Mouse (Mus musculus): ENCODE measurements around the gene Cnot6.

The Cnot6 gene

GRCm38 (mm10) chr11:49713336-49714334, 1.1 kb upstream of the Cnot6 start:
- peak; percentile 37 for DNase-seq

- no peak for DNase-seq
These were observed 455 bp downstream of the Cnot6 start for GRCm38 (mm10) chr11:49711981-49712554.

GRCm38 (mm10) chr11:49710664-49711063, 1.9 kb downstream of the Cnot6 start:
- no peak for DNase-seq

- no peak for DNase-seq
These were observed 4.7 kb downstream of the Cnot6 start for GRCm38 (mm10) chr11:49707834-49708233.

- DNase-seq, result no peak
These were observed 7.7 kb downstream of the Cnot6 start for GRCm38 (mm10) chr11:49704804-49705203.

GRCm38 (mm10) chr11:49702014-49702413, 10.5 kb downstream of the Cnot6 start:
- DNase-seq, result no peak

GRCm38 (mm10) chr11:49699079-49699478, 13.4 kb downstream of the Cnot6 start:
- no peak for DNase-seq

GRCm38 (mm10) chr11:49697779-49698178, 14.7 kb downstream of the Cnot6 start:
- no peak for DNase-seq

- DNase-seq, result no peak
These were observed 16.1 kb downstream of the Cnot6 start for GRCm38 (mm10) chr11:49696472-49696871.

GRCm38 (mm10) chr11:49695695-49696094, 16.8 kb downstream of the Cnot6 start:
- no peak for DNase-seq

- DNase-seq, result no peak
These were observed 17.5 kb downstream of the Cnot6 start for GRCm38 (mm10) chr11:49695013-49695412.

- DNase-seq, result no peak
These were observed 28.1 kb downstream of the Cnot6 start for GRCm38 (mm10) chr11:49684237-49684973.

GRCm38 (mm10) chr11:49673433-49673832, 39.1 kb downstream of the Cnot6 start:
- no peak for DNase-seq

- no peak for DNase-seq
These were observed 47.1 kb downstream of the Cnot6 start for GRCm38 (mm10) chr11:49665462-49665861.

GRCm38 (mm10) chr11:49664262-49665140, 48.0 kb downstream of the Cnot6 start:
- no peak for DNase-seq

GRCm38 (mm10) chr11:49663310-49663709, 49.2 kb downstream of the Cnot6 start, which contains the start of gene Scgb3a1:
Scgb3a1 (plus strand) TSS chr11:49663610.
- DNase-seq, result no peak

- DNase-seq, result no peak
These were observed 50.2 kb downstream of the Cnot6 start for GRCm38 (mm10) chr11:49662292-49662780.

- no peak for DNase-seq
These were observed 53.1 kb downstream of the Cnot6 start for GRCm38 (mm10) chr11:49659470-49659799.

GRCm38 (mm10) chr11:49658791-49659469, 53.6 kb downstream of the Cnot6 start:
- no peak for DNase-seq

GRCm38 (mm10) chr11:49658065-49658464, 54.5 kb downstream of the Cnot6 start:
- DNase-seq, result no peak

GRCm38 (mm10) chr11:49655501-49655900, 57.0 kb downstream of the Cnot6 start:
- no peak for DNase-seq

- DNase-seq, result no peak
These were observed 57.9 kb downstream of the Cnot6 start for GRCm38 (mm10) chr11:49654651-49655050.

Measured in kidney, adult 18-20 months (tissue).